Mouse (Mus musculus) thymus, postnatal 4 days (tissue): ENCODE data around the gene Pde1b.

Experiments
- DNase-seq: peaks from one replicate; pipeline ENCODE4 v3.0.0; 2021

Gene Pde1b

GRCm38 (mm10) chr15:103511652-103512051, 8.8 kb downstream of the Pde1b start:
- no peak for DNase-seq

GRCm38 (mm10) chr15:103513621-103514031, 10.8 kb downstream of the Pde1b start:
- no peak for DNase-seq

- DNase-seq: peak; percentile 74
Measured at GRCm38 (mm10) chr15:103514119-103514518, 11.3 kb downstream of the Pde1b start.

- DNase-seq: no peak
Measured at GRCm38 (mm10) chr15:103514914-103515313, 12.1 kb downstream of the Pde1b start.

- no peak for DNase-seq
Measured at GRCm38 (mm10) chr15:103518600-103519385, 16.0 kb downstream of the Pde1b start.

- no peak for DNase-seq
Measured at GRCm38 (mm10) chr15:103519386-103520378, 16.8 kb downstream of the Pde1b start.

GRCm38 (mm10) chr15:103522458-103523099, 19.7 kb downstream of the Pde1b start:
- no peak for DNase-seq

GRCm38 (mm10) chr15:103523156-103523555, 20.3 kb downstream of the Pde1b start:
- no peak for DNase-seq

GRCm38 (mm10) chr15:103530372-103530771, 27.5 kb downstream of the Pde1b start:
- DNase-seq: peak; percentile 43

- DNase-seq: no peak
Measured at GRCm38 (mm10) chr15:103534054-103534620, 31.3 kb downstream of the Pde1b start.

- no peak for DNase-seq
Measured at GRCm38 (mm10) chr15:103535030-103535429, 32.2 kb downstream of the Pde1b start.

- DNase-seq: peak; percentile 1
Measured at GRCm38 (mm10) chr15:103535786-103536185, 33.0 kb downstream of the Pde1b start.

- no peak for DNase-seq
Measured at GRCm38 (mm10) chr15:103536456-103536855, 33.6 kb downstream of the Pde1b start.

- peak; percentile 14 for DNase-seq
Measured at GRCm38 (mm10) chr15:103537011-103537821, 34.4 kb downstream of the Pde1b start.

GRCm38 (mm10) chr15:103537822-103538213, 35.0 kb downstream of the Pde1b start, which contains the start of gene Ppp1r1a:
Gene Ppp1r1a, minus strand, starts transcription at chr15:103538003.
- DNase-seq: peak; percentile 18

- DNase-seq: peak; percentile 1
Measured at GRCm38 (mm10) chr15:103539259-103539658, 36.4 kb downstream of the Pde1b start.

GRCm38 (mm10) chr15:103540646-103541045, 37.8 kb downstream of the Pde1b start:
- DNase-seq: no peak

GRCm38 (mm10) chr15:103542526-103542925, 39.7 kb downstream of the Pde1b start:
- DNase-seq: no peak

- DNase-seq: no peak
Measured at GRCm38 (mm10) chr15:103547983-103548382, 45.1 kb downstream of the Pde1b start.

- DNase-seq: no peak
Measured at GRCm38 (mm10) chr15:103549475-103549874, 46.6 kb downstream of the Pde1b start.

GRCm38 (mm10) chr15:103551053-103551452, 48.2 kb downstream of the Pde1b start:
- no peak for DNase-seq
